Mouse (Mus musculus) G1E (cell line): Measurements from ENCODE around the gene Car12. TPM values are rescaled to one million over a fixed set of nuclear protein-coding genes. Genes with fewer than 3 reads are reported as not detected.

Experiments
- ATAC-seq: 2 replicates; pipeline ENCODE4 v1.8.0; 2016; ENCODE audit warnings: mild to moderate bottlenecking; ENCODE audit not compliant: insufficient number of reproducible peaks, poor library complexity, low FRiP score, severe bottlenecking; ENCODE audit errors: extremely low read depth
- DNase-seq: peaks from one replicate; pipeline ENCODE4 v3.0.0; 2012; ENCODE audit warnings: low spot score
- H3K27me3 ChIP-seq: 2 replicates; pipeline ENCODE4 v1.6.1; 2012; ENCODE audit warnings: mild to moderate bottlenecking, low read length, inconsistent platforms; ENCODE audit not compliant: insufficient read depth
- H3K36me3 ChIP-seq: replicated peaks from 2 replicates; pipeline ENCODE3; 2012; ENCODE audit warnings: mild to moderate bottlenecking, inconsistent platforms
- H3K4me1 ChIP-seq: 2 replicates; pipeline ENCODE4 v1.6.1; 2012; ENCODE audit warnings: low read depth, low read length, inconsistent platforms, mixed read lengths; ENCODE audit not compliant: insufficient read depth
- H3K4me3 ChIP-seq: 2 replicates; pipeline ENCODE4 v1.5.1; 2012; ENCODE audit warnings: low read depth, mild to moderate bottlenecking, inconsistent platforms, low read length, moderate library complexity, mixed read lengths
- H3K9me3 ChIP-seq: replicated peaks from 2 replicates; pipeline ENCODE4 v1.6.1; 2012; ENCODE audit warnings: inconsistent platforms
- CTCF ChIP-seq: IDR thresholded peaks from 2 replicates; pipeline ENCODE4 v1.5.1; 2012; ENCODE audit warnings: low read depth, low read length, inconsistent platforms, mixed read lengths
- GATA1 ChIP-seq: IDR thresholded peaks from 2 replicates; pipeline ENCODE4 v1.6.1; 2012; ENCODE audit warnings: borderline replicate concordance, low read length, inconsistent platforms, mixed read lengths
- GATA2 ChIP-seq: IDR thresholded peaks from 2 replicates; pipeline ENCODE4 v1.6.1; 2012; ENCODE audit warnings: low read depth, low read length, inconsistent platforms, borderline replicate concordance
- POLR2AphosphoS5 ChIP-seq: IDR thresholded peaks from 2 replicates; pipeline ENCODE4 v1.6.1; 2012; ENCODE audit warnings: low read depth, low read length, inconsistent platforms; ENCODE audit not compliant: insufficient replicate concordance
- TAL1 ChIP-seq: conservative IDR thresholded peaks from 2 replicates; pipeline ENCODE4 v1.6.1; 2012; ENCODE audit warnings: low read depth, low read length, inconsistent platforms, mixed read lengths
- polyA plus RNA-seq: library from polyadenylated mRNA; stranded (reverse); fragments of >175 nt; gene quantifications from 2 replicates; pipeline ENCODE4 v1.2.3, GENCODE M21; 2012
- total RNA-seq, 2 experiments: library from RNA; stranded (forward) in 1 of 2; stranded (reverse) in 1 of 2; fragments of 200-1000 nt in 1 of 2; fragments of >200 nt in 1 of 2; fragmentation: Nextera tagmentation in 1 of 2; gene quantifications; 2 replicates each; pipeline ENCODE4 v1.2.3; 2014 to 2017

Gene Car12
- total RNA-seq (2014; fragmentation: Nextera tagmentation) (not detected in 2 replicates), total RNA-seq (2017) (0.05 and 0.12 TPM in 2 replicates), polyA plus RNA-seq (not detected in 2 replicates)

- Histone ChIP-seq H3K36me3 (no peaks in the 10 kb centered on the region), H3K4me1 (no peaks in the 10 kb centered on the region), H3K9me3 (no peaks in the 10 kb centered on the region), H3K27me3 (peaks cover 33% of the 10 kb centered on the region), H3K4me3 (no peak within 1 kb of the TSS)
- ATAC-seq = no peak
- DNase-seq = no peak
- TF ChIP-seq CTCF (no peak), TAL1 (no peak), GATA2 (no peak), POLR2AphosphoS5 (no peak), GATA1 (no peak)
These were observed at the start of gene Car12 for GRCm38 (mm10) chr9:66713135-66714021. TSS of gene Car12 (plus strand) at chr9:66713686.

GRCm38 (mm10) chr9:66663764-66664163 lies 49.7 kb upstream of the Car12 start:
- H3K9me3 ChIP-seq = no peaks in the 10 kb centered on the region; the same call in 1 of the 2 replicates
- ATAC-seq = no peak
- no peaks in the 10 kb centered on the region for H3K4me1 ChIP-seq
- peaks cover 30% of the 10 kb centered on the region for H3K27me3 ChIP-seq
- H3K36me3 ChIP-seq = no peaks in the 10 kb centered on the region
- no peak for DNase-seq
- TF ChIP-seq POLR2AphosphoS5 (no peak), TAL1 (no peak), GATA1 (no peak), CTCF (no peak), GATA2 (no peak)
- H3K4me3 ChIP-seq = no peak overlapping the region

GRCm38 (mm10) chr9:66664561-66664960 lies 48.9 kb upstream of the Car12 start:
- H3K36me3 ChIP-seq = no peaks in the 10 kb centered on the region
- H3K4me3 ChIP-seq = no peak overlapping the region
- DNase-seq = no peak
- peaks cover 33% of the 10 kb centered on the region for H3K27me3 ChIP-seq
- ATAC-seq = no peak
- TF ChIP-seq GATA2 (no peak), POLR2AphosphoS5 (no peak), TAL1 (no peak), CTCF (no peak), GATA1 (no peak)
- H3K9me3 ChIP-seq = no peaks in the 10 kb centered on the region; the same call in 1 of the 2 replicates
- H3K4me1 ChIP-seq = no peaks in the 10 kb centered on the region

- ATAC-seq = no peak
- Histone ChIP-seq H3K36me3 (no peaks in the 10 kb centered on the region), H3K4me1 (no peaks in the 10 kb centered on the region), H3K4me3 (no peak overlapping the region), H3K9me3 (no peaks in the 10 kb centered on the region; the same call in 1 of the 2 replicates), H3K27me3 (peaks cover 34% of the 10 kb centered on the region)
- no peak for DNase-seq
- TF ChIP-seq TAL1 = no peak
- TF ChIP-seq CTCF = no peak
- no peak for TF ChIP-seq GATA2
- TF ChIP-seq POLR2AphosphoS5 = no peak
- TF ChIP-seq GATA1 = no peak
These were observed 47.3 kb upstream of the Car12 start for GRCm38 (mm10) chr9:66666153-66666552.

- Histone ChIP-seq H3K4me3 (no peak overlapping the region), H3K27me3 (peaks cover 30% of the 10 kb centered on the region), H3K4me1 (no peaks in the 10 kb centered on the region), H3K36me3 (no peaks in the 10 kb centered on the region), H3K9me3 (no peaks in the 10 kb centered on the region; the same call in 1 of the 2 replicates)
- TF ChIP-seq GATA2 (no peak), GATA1 (no peak), TAL1 (no peak), CTCF (no peak), POLR2AphosphoS5 (no peak)
- DNase-seq (no peak), ATAC-seq (no peak)
These were observed 46.4 kb upstream of the Car12 start for GRCm38 (mm10) chr9:66667046-66667445.

GRCm38 (mm10) chr9:66667868-66668267 lies 45.6 kb upstream of the Car12 start:
- ATAC-seq (no peak), DNase-seq (no peak)
- H3K4me1 ChIP-seq = no peaks in the 10 kb centered on the region
- H3K27me3 ChIP-seq = peaks cover 37% of the 10 kb centered on the region
- H3K36me3 ChIP-seq = no peaks in the 10 kb centered on the region
- no peak overlapping the region for H3K4me3 ChIP-seq
- H3K9me3 ChIP-seq = no peaks in the 10 kb centered on the region; the same call in 1 of the 2 replicates
- TF ChIP-seq TAL1 = no peak
- TF ChIP-seq POLR2AphosphoS5 = no peak
- no peak for TF ChIP-seq GATA2
- no peak for TF ChIP-seq GATA1
- TF ChIP-seq CTCF = no peak
